Mouse (Mus musculus): ENCODE data around the gene Gart. TPM values are rescaled to one million over a fixed set of nuclear protein-coding genes. Genes with fewer than 3 reads are reported as not detected.

The Gart gene
- total and polyA plus RNA-seq, 3 experiments, result 356 to 722 (median 517) TPM

- Histone ChIP-seq H3K36me3 (replicated peaks in 1 of 2; ENCODE audit: control insufficient read depth in 1 of 2, insufficient read depth in 1 of 2, low read length in 1 of 2) (peaks cover 21 to 44% of the 10 kb centered on the region in 2 experiments), H3K27ac (ENCODE audit: insufficient read depth, low read depth) (0 out of 2 replicates have a peak overlapping the region, but pooled peaks have one; percentile 24), H3K79me2 (replicated peaks; ENCODE audit: control insufficient read depth, extremely low read depth, insufficient read depth, poor library complexity, severe bottlenecking) (peaks cover 78% of the 10 kb centered on the region), H3K9ac (ENCODE audit: insufficient read depth, low read depth) (peak overlapping the region; percentile 88), H3K4me1 (ENCODE audit: control insufficient read depth in 1 of 2, insufficient read depth in 2 of 2) (peaks cover 0 to 41% of the 10 kb centered on the region in 2 experiments; a peak in 2 of 4 replicates), H3K4me2 (ENCODE audit: insufficient read depth, low read depth, poor library complexity, severe bottlenecking) (peak overlapping the region; percentile 84), H3K27me3 (replicated peaks) (no peaks in the 10 kb centered on the region), H3K9me3 (replicated peaks; ENCODE audit: low read length) (no peaks in the 10 kb centered on the region), H3K4me3 (replicated peaks in 1 of 3; ENCODE audit: low read depth in 2 of 3, low read length in 2 of 3, poor library complexity in 1 of 3) (peak overlapping the region; percentile 69 to 87 (median 74))
- dilution Hi-C loops (cut with MboI; ENCODE audit: extremely low pct_ligation_motif_present, extremely low pct_unique_long_range_greater_than_20kb, low sequenced_read_pairs) (no loop called here), in situ Hi-C loops (cut with MboI; ENCODE audit: low pct_ligation_motif_present, low pct_unique_long_range_greater_than_20kb, low sequenced_read_pairs) (no loop called here)
- DNase-seq (ENCODE audit: extremely low read depth), result peak; percentile 84
- no peak; the same call in 1 of the 2 replicates for TF ChIP-seq POLR2A (IDR thresholded peaks at IDR 0.05; ENCODE audit: low read depth, low read length)
- TF ChIP-seq ZMIZ1 (IDR thresholded peaks at IDR 0.05; ENCODE audit: low read depth, low read length), result no peak
- TF ChIP-seq RCOR1 (conservative IDR thresholded peaks at IDR 0.05; ENCODE audit: low read depth, low read length), result no peak
- no peak for TF ChIP-seq JUN (IDR thresholded peaks at IDR 0.05; ENCODE audit: insufficient read depth, low read depth, low read length)
- peak in 1 of 2 experiments; percentile 63; a peak in 2 of 4 replicates for TF ChIP-seq CTCF (conservative IDR thresholded peaks at IDR 0.05 in 1 of 2, IDR thresholded peaks at IDR 0.05 in 1 of 2; ENCODE audit: low read depth in 2 of 2, low read length in 2 of 2)
- peak; percentile 44 for TF ChIP-seq SMC3 (IDR thresholded peaks at IDR 0.05; ENCODE audit: low read depth, low read length)
- TF ChIP-seq MAZ (IDR thresholded peaks at IDR 0.05; ENCODE audit: low read depth, low read length), result peak; percentile 66; the same call in 1 of the 2 replicates
- TF ChIP-seq CHD1 (IDR thresholded peaks at IDR 0.05; ENCODE audit: low read depth, low read length), result peak; percentile 87
- 0 out of 2 replicates have a peak, but pooled peaks have one; percentile 22 for TF ChIP-seq JUND (conservative IDR thresholded peaks at IDR 0.05; ENCODE audit: low read depth, low read length)
- TF ChIP-seq ETS1 (conservative IDR thresholded peaks at IDR 0.05; ENCODE audit: low read depth, low read length), result 0 out of 2 replicates have a peak, but pooled peaks have one; percentile 40
- TF ChIP-seq MAX (IDR thresholded peaks at IDR 0.05; ENCODE audit: low read length), result peak; percentile 97
- TF ChIP-seq NELFE (IDR thresholded peaks at IDR 0.05; ENCODE audit: low read depth, low read length), result 0 out of 2 replicates have a peak, but pooled peaks have one; percentile 35
- no peak for TF ChIP-seq GABPA (IDR thresholded peaks at IDR 0.05; ENCODE audit: insufficient replicate concordance, low read depth, low read length)
- TF ChIP-seq TCF12 (IDR thresholded peaks at IDR 0.05; ENCODE audit: low read depth, low read length), result peak; percentile 44; the same call in 1 of the 2 replicates
- no peak for TF ChIP-seq ZC3H11A (IDR thresholded peaks at IDR 0.05; ENCODE audit: low read depth, low read length)
- TF ChIP-seq POLR2AphosphoS2 (IDR thresholded peaks at IDR 0.05; ENCODE audit: low read depth, low read length), result no peak; the same call in 1 of the 2 replicates
- TF ChIP-seq ZKSCAN1 (IDR thresholded peaks at IDR 0.05; ENCODE audit: borderline replicate concordance, low read depth, low read length), result no peak
- TF ChIP-seq E2F4 (IDR thresholded peaks at IDR 0.05; ENCODE audit: insufficient replicate concordance, low read depth, low read length), result 0 out of 2 replicates have a peak, but pooled peaks have one; percentile 28
- no peak for TF ChIP-seq UBTF (IDR thresholded peaks at IDR 0.05; ENCODE audit: low read depth, low read length)
- 0 out of 2 replicates have a peak, but pooled peaks have one; percentile 25 for TF ChIP-seq KAT2A (IDR thresholded peaks at IDR 0.05; ENCODE audit: insufficient replicate concordance, low read length)
- peak; percentile 86 for TF ChIP-seq ELF1 (IDR thresholded peaks at IDR 0.05; ENCODE audit: low read depth, low read length)
- TF ChIP-seq USF2 (conservative IDR thresholded peaks at IDR 0.05; ENCODE audit: low read depth, low read length), result 0 out of 2 replicates have a peak, but pooled peaks have one; percentile 12
- TF ChIP-seq MEF2A (IDR thresholded peaks at IDR 0.05; ENCODE audit: borderline replicate concordance, low read depth, low read length), result no peak
- no peak for TF ChIP-seq ZNF384 (IDR thresholded peaks at IDR 0.05; ENCODE audit: low read depth, low read length)
- TF ChIP-seq TBP (conservative IDR thresholded peaks at IDR 0.05; ENCODE audit: low read depth, low read length), result no peak
- TF ChIP-seq CHD2 (IDR thresholded peaks at IDR 0.05; ENCODE audit: low read length), result peak; percentile 2; the same call in 1 of the 2 replicates
- peak; percentile 27 for TF ChIP-seq RAD21 (IDR thresholded peaks at IDR 0.05; ENCODE audit: low read depth, low read length)
- TF ChIP-seq PAX5 (IDR thresholded peaks at IDR 0.05; ENCODE audit: low read length), result no peak
- peak; percentile 98 for TF ChIP-seq MYC (IDR thresholded peaks at IDR 0.05; ENCODE audit: low read depth, low read length)
- TF ChIP-seq BHLHE40 (IDR thresholded peaks at IDR 0.05; ENCODE audit: low read depth, low read length), result peak; percentile 91
- peak; percentile 99 for TF ChIP-seq MXI1 (IDR thresholded peaks at IDR 0.05; ENCODE audit: low read depth, low read length)
- peak; percentile 60; the same call in 1 of the 2 replicates for TF ChIP-seq HCFC1 (IDR thresholded peaks at IDR 0.05; ENCODE audit: low read depth, low read length)
- peak; percentile 25; the same call in 1 of the 2 replicates for TF ChIP-seq EP300 (IDR thresholded peaks at IDR 0.05; ENCODE audit: low read length)
- peak; percentile 98 for TF ChIP-seq SIN3A (IDR thresholded peaks at IDR 0.05; ENCODE audit: low read length)
- TF ChIP-seq NRF1 (IDR thresholded peaks at IDR 0.05; ENCODE audit: low read depth, low read length), result no peak
- TF ChIP-seq MAFK (IDR thresholded peaks at IDR 0.05; ENCODE audit: insufficient replicate concordance, low read length), result no peak
- TF ChIP-seq IRF4 (IDR thresholded peaks at IDR 0.05; ENCODE audit: low read depth, low read length), result no peak; the same call in 1 of the 2 replicates
- TF ChIP-seq USF1 (IDR thresholded peaks at IDR 0.05; ENCODE audit: low read depth, low read length), result no peak
Measured at GRCm38 (mm10) chr16:91645995-91646602, 653 bp downstream of the Gart start.
